Mouse (Mus musculus) embryonic facial prominence, embryonic 14.5 days (tissue): ENCODE results near the gene Arih1. TPM values are rescaled to one million over a fixed set of nuclear protein-coding genes. Genes with fewer than 3 reads are reported as not detected.

ENCODE experiments used
- ATAC-seq: fragments of 200-750 bp; cut with Nextera tagmentation; 2 replicates; pipeline ENCODE4 v1.8.0; 2017; ENCODE audit warnings: low read depth, moderate number of reproducible peaks, moderate TSS enrichment
- DNase-seq: peaks from one replicate; pipeline ENCODE4 v3.0.0-alpha.2; 2015; ENCODE audit warnings: low spot score
- H3K27ac ChIP-seq: fragments of 300-500 bp; sonication (generic); replicated peaks from 2 replicates; pipeline ENCODE4 v1.5.1; 2014; ENCODE audit warnings: low read depth, mild to moderate bottlenecking, low read length, moderate library complexity
- H3K27me3 ChIP-seq: fragments of 300-500 bp; sonication (generic); replicated peaks from 2 replicates; pipeline ENCODE4 v1.6.1; 2014; ENCODE audit warnings: low read length; ENCODE audit not compliant: control insufficient read depth, insufficient read depth
- H3K36me3 ChIP-seq: fragments of 300-500 bp; sonication (generic); 2 replicates; pipeline ENCODE4 v1.6.1; 2014; ENCODE audit warnings: low read length, mixed read lengths; ENCODE audit not compliant: control insufficient read depth, insufficient read depth
- H3K4me1 ChIP-seq: fragments of 300-500 bp; sonication (generic); 2 replicates; pipeline ENCODE4 v1.6.1; 2014; ENCODE audit warnings: antibody characterized with exemption, low read length; ENCODE audit not compliant: control insufficient read depth, insufficient read depth
- H3K4me2 ChIP-seq: fragments of 300-500 bp; sonication (generic); 2 replicates; pipeline ENCODE4 v1.6.1; 2014; ENCODE audit warnings: low read depth, mild to moderate bottlenecking, low read length, moderate library complexity, mixed read lengths
- H3K4me3 ChIP-seq: fragments of 300-500 bp; sonication (generic); 2 replicates; pipeline ENCODE4 v1.5.1; 2014; ENCODE audit warnings: low read depth, mild to moderate bottlenecking, low read length
- H3K9ac ChIP-seq: fragments of 300-500 bp; sonication (generic); 2 replicates; pipeline ENCODE4 v1.6.1; 2014; ENCODE audit warnings: low read depth, mild to moderate bottlenecking, low read length, moderate library complexity, mixed read lengths
- H3K9me3 ChIP-seq: fragments of 300-500 bp; sonication (generic); 2 replicates; pipeline ENCODE4 v1.6.1; 2016; ENCODE audit warnings: low read length; ENCODE audit not compliant: control insufficient read depth
- WGBS: fragments of 180-500 bp; shearing (Covaris S2); extraction: QIAGEN DNeasy Blood & Tissue Kit; methylation state at CpG from one replicate; pipeline ENCODE4 v1.1.7; 2014; 5-methylcytosine and 5-hydroxymethylcytosine counted together
- polyA plus RNA-seq: library from polyadenylated mRNA; unstranded; fragments of >200 nt; fragmentation: Nextera tagmentation; extraction: Ambion mirVana; gene quantifications from 2 replicates; pipeline ENCODE4 v1.2.1, GENCODE M21; 2014

The Arih1 gene
- polyA plus RNA-seq, 1 experiment from 2014 or later = 15.5 TPM

DNA sequence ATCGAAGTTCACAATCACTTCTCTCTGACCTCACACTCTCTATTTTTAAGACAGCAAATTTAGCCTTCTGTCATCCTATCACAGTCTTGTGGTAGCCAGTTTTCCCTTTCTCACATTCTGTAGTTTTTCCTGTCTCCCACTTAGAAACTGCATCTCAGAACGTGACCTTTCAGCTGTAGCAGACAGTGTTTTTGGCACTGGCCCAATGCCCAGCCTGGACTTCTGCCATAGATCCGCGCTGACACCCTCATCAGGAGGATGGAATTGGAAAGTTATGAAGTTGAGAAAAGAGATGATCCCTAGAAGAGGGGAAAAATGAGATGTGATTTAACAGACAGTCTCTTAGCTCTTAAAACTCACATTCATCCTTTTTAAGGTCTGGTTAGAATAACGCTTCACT, 32.6 kb upstream of the Arih1 start:
- Histone ChIP-seq H3K27ac (no peak overlapping the region), H3K9me3 (no peaks in the 10 kb centered on the region), H3K9ac (no peak overlapping the region), H3K4me1 (no peaks in the 10 kb centered on the region), H3K27me3 (no peaks in the 10 kb centered on the region), H3K4me2 (no peak overlapping the region), H3K4me3 (no peak overlapping the region), H3K36me3 (no peaks in the 10 kb centered on the region)
- no peak for DNase-seq
- no peak for ATAC-seq
- 70% methylated on average over 5 of the region's 5 CpGs for WGBS

DNA sequence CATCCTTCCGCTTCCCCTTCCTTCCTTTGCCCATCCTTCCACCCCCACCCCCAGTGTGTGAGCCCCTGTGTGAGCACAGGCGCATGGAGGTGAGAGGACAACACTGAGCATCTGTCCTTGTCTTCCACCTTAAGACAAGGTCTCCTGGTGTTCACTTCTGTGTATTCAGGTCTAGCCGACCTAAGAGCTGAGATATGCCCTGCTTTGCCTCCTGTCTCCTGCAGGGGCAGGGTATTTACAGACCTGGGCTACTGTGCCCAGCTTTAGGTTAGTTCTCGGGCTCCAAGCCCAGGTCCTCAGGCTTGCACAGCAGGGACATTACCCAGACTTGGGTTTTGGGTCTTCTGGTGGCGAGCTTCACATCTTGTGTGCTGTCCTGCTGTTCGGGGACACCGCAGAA, 30.7 kb upstream of the Arih1 start:
- Histone ChIP-seq H3K27ac (no peak overlapping the region), H3K36me3 (no peaks in the 10 kb centered on the region), H3K27me3 (no peaks in the 10 kb centered on the region), H3K4me1 (no peaks in the 10 kb centered on the region), H3K4me2 (no peak overlapping the region), H3K4me3 (no peak overlapping the region), H3K9me3 (no peaks in the 10 kb centered on the region), H3K9ac (no peak overlapping the region)
- DNase-seq (no peak), ATAC-seq (no peak)
- WGBS = 44% methylated on average over 7 of the region's 7 CpGs

DNA sequence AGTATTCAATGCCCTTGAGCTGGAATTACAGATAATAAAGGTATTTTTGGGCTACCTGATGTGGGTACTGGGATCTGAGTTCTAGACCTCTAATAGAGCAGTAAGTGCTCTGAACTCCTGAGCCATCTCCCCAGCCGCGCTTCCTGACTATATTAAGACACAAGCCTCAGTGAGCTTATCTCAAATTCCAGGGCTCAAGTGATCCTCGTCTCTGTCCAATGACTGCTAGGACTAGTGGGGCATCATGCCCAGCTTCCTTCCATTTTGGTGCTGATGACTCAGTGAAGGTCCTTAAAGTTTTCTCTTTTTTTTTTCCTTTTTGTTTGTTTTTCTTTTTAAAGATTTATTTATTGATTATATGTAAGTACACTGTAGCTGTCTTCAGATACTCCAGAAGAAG, 28.7 kb upstream of the Arih1 start:
- no peak for DNase-seq
- Histone ChIP-seq H3K4me1 (no peaks in the 10 kb centered on the region), H3K36me3 (no peaks in the 10 kb centered on the region), H3K27ac (no peak overlapping the region), H3K9me3 (no peaks in the 10 kb centered on the region), H3K4me3 (no peak overlapping the region), H3K27me3 (no peaks in the 10 kb centered on the region), H3K4me2 (no peak overlapping the region), H3K9ac (no peak overlapping the region)
- ATAC-seq = no peak
- 88% methylated on average over 3 of the region's 3 CpGs for whole genome bisulfite sequencing

DNA sequence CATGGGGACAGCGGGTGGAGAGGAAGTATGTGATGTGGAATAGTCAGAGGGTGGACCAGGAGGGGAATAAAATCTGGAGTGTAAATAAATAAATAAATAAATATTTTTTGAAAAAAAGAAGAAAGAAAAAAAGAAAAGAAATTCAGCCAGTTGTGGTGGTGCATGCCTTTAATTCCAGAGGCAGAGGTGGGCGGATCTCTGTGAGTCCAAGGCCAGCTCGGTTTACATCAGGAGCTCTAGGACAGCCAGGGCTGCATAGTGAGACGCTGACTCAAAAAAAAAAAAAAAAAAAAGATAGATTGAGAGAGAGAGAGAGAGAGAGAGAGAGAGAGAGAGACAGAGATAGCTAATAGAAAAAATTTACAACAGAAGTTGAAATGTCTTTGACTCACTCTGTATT, 26.0 kb upstream of the Arih1 start:
- Histone ChIP-seq H3K4me3 (no peak overlapping the region), H3K27me3 (no peaks in the 10 kb centered on the region), H3K4me1 (no peaks in the 10 kb centered on the region), H3K9me3 (no peaks in the 10 kb centered on the region), H3K9ac (no peak overlapping the region), H3K4me2 (no peak overlapping the region), H3K36me3 (no peaks in the 10 kb centered on the region), H3K27ac (no peak overlapping the region)
- ATAC-seq (no peak), DNase-seq (peak; percentile 29)
- 26% methylated on average over 4 of the region's 4 CpGs for WGBS

DNA sequence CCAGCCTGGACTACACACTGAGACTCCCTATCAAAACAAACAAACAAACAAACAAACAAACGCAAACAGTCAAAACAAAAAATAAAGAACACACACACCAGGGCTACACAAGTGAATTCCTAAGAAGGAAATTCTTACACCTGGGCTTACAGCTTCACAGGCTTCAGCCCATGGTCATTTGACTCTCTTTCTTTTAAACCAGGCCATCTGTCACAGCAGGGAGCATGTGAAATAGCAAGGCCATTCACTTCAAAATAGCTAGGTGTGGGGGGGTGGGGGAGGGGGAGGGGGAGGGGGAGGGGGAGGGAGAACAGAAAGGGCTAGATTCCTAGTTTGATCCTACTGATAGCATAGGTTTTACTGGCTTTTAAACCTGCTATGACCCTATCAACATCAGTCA, 21.7 kb upstream of the Arih1 start:
- WGBS = 63% methylated on average over 1 of the region's 1 CpGs
- no peak for DNase-seq
- ATAC-seq = no peak
- no peak overlapping the region for H3K9ac ChIP-seq
- H3K27ac ChIP-seq = no peak overlapping the region
- H3K4me1 ChIP-seq = no peaks in the 10 kb centered on the region
- no peak overlapping the region for H3K4me3 ChIP-seq
- H3K36me3 ChIP-seq = no peaks in the 10 kb centered on the region
- H3K27me3 ChIP-seq = no peaks in the 10 kb centered on the region
- no peaks in the 10 kb centered on the region for H3K9me3 ChIP-seq
- no peak overlapping the region for H3K4me2 ChIP-seq

DNA sequence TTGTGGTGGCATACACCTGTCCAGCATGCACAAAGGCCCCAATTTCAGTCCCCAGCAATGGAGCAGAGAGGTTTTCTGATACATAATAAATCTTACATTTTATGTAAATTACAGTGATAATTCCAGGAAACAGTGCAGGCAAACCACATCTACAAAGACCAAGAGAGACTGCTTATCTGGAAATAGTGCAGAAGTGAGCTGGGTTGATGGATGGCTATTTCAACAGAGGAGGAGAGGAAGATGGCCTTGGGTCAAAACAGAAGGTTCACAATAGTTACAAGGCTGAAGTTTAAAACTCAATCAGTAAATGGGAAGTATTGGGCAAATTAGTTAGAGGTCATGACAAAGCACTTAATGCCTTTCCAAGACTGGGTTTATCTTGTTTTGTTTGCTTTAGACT, 913 bp upstream of the Arih1 start:
- H3K4me2 ChIP-seq = peak overlapping the region; percentile 76
- peak overlapping the region; percentile 99; the same call in 1 of the 2 replicates for H3K27ac ChIP-seq
- H3K4me3 ChIP-seq = peak overlapping the region; percentile 100
- no peak for ATAC-seq
- DNase-seq = no peak
- no peaks in the 10 kb centered on the region for H3K9me3 ChIP-seq
- H3K36me3 ChIP-seq = no peaks in the 10 kb centered on the region
- peaks cover 15% of the 10 kb centered on the region; the same call in 1 of the 2 replicates for H3K4me1 ChIP-seq
- H3K27me3 ChIP-seq = no peaks in the 10 kb centered on the region
- peak overlapping the region; percentile 98 for H3K9ac ChIP-seq

DNA sequence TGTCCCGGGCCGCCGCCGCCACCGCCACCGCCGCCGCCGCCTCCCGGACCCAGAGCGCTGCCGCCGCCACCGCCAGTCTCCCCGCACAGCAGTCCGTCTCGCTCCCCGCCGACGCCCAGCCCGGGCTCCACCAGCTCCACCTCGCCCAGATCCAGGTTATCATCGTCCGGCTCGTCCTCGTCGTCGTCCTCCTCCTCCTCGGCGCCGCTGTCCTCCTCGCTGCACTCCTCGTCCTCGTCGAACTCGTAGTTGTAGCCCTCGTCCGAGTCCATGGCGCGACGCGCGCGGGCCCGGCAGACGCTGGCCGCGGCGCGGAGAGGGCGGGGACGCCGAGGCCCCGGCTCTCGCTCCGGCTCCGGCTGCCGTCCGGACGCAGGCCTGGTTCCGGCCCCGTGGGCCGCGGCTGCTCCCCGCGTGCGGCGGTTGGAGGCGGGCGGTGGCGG, 321 bp downstream of the Arih1 start:
- peak overlapping the region; percentile 98 for H3K9ac ChIP-seq
- DNase-seq (no peak), ATAC-seq (peak; percentile 71)
- no peaks in the 10 kb centered on the region for H3K27me3 ChIP-seq
- peak overlapping the region; percentile 100 for H3K4me3 ChIP-seq
- peak overlapping the region; percentile 96 for H3K4me2 ChIP-seq
- peak overlapping the region; percentile 99 for H3K27ac ChIP-seq
- WGBS = 1% methylated on average over 21 of the region's 71 CpGs
- peaks cover 15% of the 10 kb centered on the region; the same call in 1 of the 2 replicates for H3K4me1 ChIP-seq
- H3K9me3 ChIP-seq = no peaks in the 10 kb centered on the region
- no peaks in the 10 kb centered on the region for H3K36me3 ChIP-seq

DNA sequence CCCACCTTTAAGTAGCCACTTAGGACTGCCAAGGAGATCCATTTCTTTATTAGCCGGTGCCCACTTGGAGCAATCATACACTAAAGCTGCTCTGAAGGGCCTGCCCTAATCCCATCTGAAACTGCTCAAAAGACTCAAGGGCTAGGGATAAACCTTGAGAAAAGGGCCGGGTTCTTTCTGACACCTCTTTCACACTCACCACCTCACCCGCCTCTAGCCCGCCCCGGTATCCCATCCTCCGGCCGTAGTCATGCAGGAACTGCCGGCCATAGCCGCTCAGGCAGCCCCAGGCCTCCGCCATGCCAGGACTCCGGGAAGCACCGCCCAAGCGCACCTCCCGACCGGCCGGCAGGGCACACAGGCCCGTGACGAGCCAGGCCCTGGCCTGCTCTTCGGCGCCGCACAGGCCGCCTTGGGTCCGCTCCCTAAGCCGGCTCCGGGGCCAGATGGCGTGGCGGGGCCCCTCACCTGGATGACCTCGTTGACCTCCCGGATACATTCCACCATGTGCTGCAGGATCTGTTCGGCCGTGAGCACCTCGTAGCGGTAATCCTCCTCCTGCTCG, 825 bp downstream of the Arih1 start:
- Histone ChIP-seq H3K4me2 (peak overlapping the region; percentile 96), H3K4me1 (peaks cover 15% of the 10 kb centered on the region; the same call in 1 of the 2 replicates), H3K36me3 (no peaks in the 10 kb centered on the region), H3K27me3 (no peaks in the 10 kb centered on the region), H3K9me3 (no peaks in the 10 kb centered on the region), H3K9ac (peak overlapping the region; percentile 98), H3K4me3 (peak overlapping the region; percentile 100), H3K27ac (peak overlapping the region; percentile 99)
- DNase-seq = peak; percentile 50
- peak; percentile 17 for ATAC-seq
- WGBS = under 1% methylated on average over 10 of the region's 34 CpGs

DNA sequence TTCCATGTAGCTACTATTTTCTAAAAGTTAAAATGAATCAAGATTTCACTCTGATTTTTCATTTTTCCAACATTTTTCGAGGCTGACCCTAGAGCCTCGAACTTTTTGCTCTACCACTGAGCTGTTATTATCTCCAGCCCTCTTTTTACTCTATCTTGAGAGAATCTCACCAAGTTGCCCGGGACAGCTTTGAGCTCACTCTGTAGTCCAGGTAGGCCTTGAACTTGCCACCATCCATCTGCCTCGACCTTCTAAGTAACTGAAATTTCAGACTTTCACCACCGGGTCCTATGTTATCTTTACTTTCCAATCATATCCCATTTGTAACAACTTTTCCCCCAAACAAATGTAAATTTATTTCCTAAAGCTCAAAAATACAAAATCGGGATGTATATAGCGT, 1.7 kb downstream of the Arih1 start:
- Histone ChIP-seq H3K9ac (peak overlapping the region; percentile 98), H3K4me2 (peak overlapping the region; percentile 96), H3K9me3 (no peaks in the 10 kb centered on the region), H3K27me3 (no peaks in the 10 kb centered on the region), H3K36me3 (0 out of 2 replicates have a peak, but pooled peaks cover 3% of the 10 kb centered on the region), H3K4me1 (peaks cover 15% of the 10 kb centered on the region; the same call in 1 of the 2 replicates), H3K27ac (peak overlapping the region; percentile 99; the same call in 1 of the 2 replicates), H3K4me3 (peak overlapping the region; percentile 100)
- ATAC-seq = no peak
- DNase-seq = peak; percentile 3
- 10% methylated on average over 7 of the region's 7 CpGs for WGBS
